Mouse (Mus musculus): ENCODE data around the gene Ica1. TPM values are rescaled to one million over a fixed set of nuclear protein-coding genes. Genes with fewer than 3 reads are reported as not detected.

The Ica1 gene
- polyA plus RNA-seq, 2 experiments: 1.9 to 5.5 TPM

GRCm38 (mm10) chr6:8665786-8666185 is 112.5 kb downstream of the Ica1 start:
- Histone ChIP-seq H3K9ac (replicated peaks) (no peak overlapping the region), H3K36me3 (replicated peaks; ENCODE audit: control insufficient read depth, insufficient read depth, low read depth) (no peaks in the 10 kb centered on the region), H3K4me3 (ENCODE audit: insufficient read depth in 1 of 2, low read depth in 2 of 2, low read length in 2 of 2) (no peak overlapping the region), H3K27me3 (ENCODE audit: control insufficient read depth, insufficient read depth, low read length) (no peaks in the 10 kb centered on the region), H3K4me1 (replicated peaks; ENCODE audit: control insufficient read depth in 2 of 2, insufficient read depth in 2 of 2, low read length in 1 of 2) (no peaks in the 10 kb centered on the region), H3K9me3 (ENCODE audit: control insufficient read depth, low read length) (no peaks in the 10 kb centered on the region), H3K4me2 (ENCODE audit: low read depth) (no peak overlapping the region), H3K27ac (no peak overlapping the region)
- 68% methylated on average over 5 of the region's 5 CpGs for WGBS (ENCODE audit: insufficient replicate concordance)
- TF ChIP-seq EP300 (IDR thresholded peaks at IDR 0.05; ENCODE audit: low read depth): no peak
- no peak for TF ChIP-seq CTCF (IDR thresholded peaks at IDR 0.05; ENCODE audit: low read depth)
- DNase-seq (ENCODE audit: low read depth in 3 of 3, low spot score in 3 of 3): no peak
- ATAC-seq (ENCODE audit: insufficient read depth): no peak

GRCm38 (mm10) chr6:8664956-8665355 is 113.3 kb downstream of the Ica1 start:
- no peaks in the 10 kb centered on the region for H3K36me3 ChIP-seq (replicated peaks; ENCODE audit: control insufficient read depth, insufficient read depth, low read depth)
- ATAC-seq (ENCODE audit: insufficient read depth) (no peak), DNase-seq (ENCODE audit: low read depth in 3 of 3, low spot score in 3 of 3) (no peak)
- H3K4me3 ChIP-seq (ENCODE audit: insufficient read depth in 1 of 2, low read depth in 2 of 2, low read length in 2 of 2): no peak overlapping the region
- TF ChIP-seq CTCF (IDR thresholded peaks at IDR 0.05; ENCODE audit: low read depth): no peak
- no peak for TF ChIP-seq EP300 (IDR thresholded peaks at IDR 0.05; ENCODE audit: low read depth)
- no peak overlapping the region for H3K27ac ChIP-seq
- WGBS (ENCODE audit: insufficient replicate concordance): 75% methylated on average over 5 of the region's 5 CpGs
- H3K4me1 ChIP-seq (replicated peaks; ENCODE audit: control insufficient read depth in 2 of 2, insufficient read depth in 2 of 2, low read length in 1 of 2): no peaks in the 10 kb centered on the region
- no peaks in the 10 kb centered on the region for H3K9me3 ChIP-seq (ENCODE audit: control insufficient read depth, low read length)
- no peak overlapping the region for H3K9ac ChIP-seq (replicated peaks)
- H3K27me3 ChIP-seq (ENCODE audit: control insufficient read depth, insufficient read depth, low read length): no peaks in the 10 kb centered on the region
- H3K4me2 ChIP-seq (ENCODE audit: low read depth): no peak overlapping the region

- TF ChIP-seq EP300 (IDR thresholded peaks at IDR 0.05; ENCODE audit: low read depth) (no peak), CTCF (IDR thresholded peaks at IDR 0.05; ENCODE audit: low read depth) (no peak)
- H3K9ac ChIP-seq (replicated peaks): no peak overlapping the region
- H3K9me3 ChIP-seq (ENCODE audit: control insufficient read depth, low read length): no peaks in the 10 kb centered on the region
- H3K4me1 ChIP-seq (replicated peaks; ENCODE audit: control insufficient read depth in 2 of 2, insufficient read depth in 2 of 2, low read length in 1 of 2): no peaks in the 10 kb centered on the region
- H3K4me2 ChIP-seq (ENCODE audit: low read depth): no peak overlapping the region
- DNase-seq (ENCODE audit: low read depth in 3 of 3, low spot score in 3 of 3): no peak
- no peak overlapping the region for H3K27ac ChIP-seq
- ATAC-seq (ENCODE audit: insufficient read depth): no peak
- no peaks in the 10 kb centered on the region for H3K27me3 ChIP-seq (ENCODE audit: control insufficient read depth, insufficient read depth, low read length)
- H3K4me3 ChIP-seq (ENCODE audit: insufficient read depth in 1 of 2, low read depth in 2 of 2, low read length in 2 of 2): no peak overlapping the region
- WGBS (ENCODE audit: insufficient replicate concordance): 65% methylated on average over 3 of the region's 3 CpGs
- H3K36me3 ChIP-seq (replicated peaks; ENCODE audit: control insufficient read depth, insufficient read depth, low read depth): no peaks in the 10 kb centered on the region
Observed at GRCm38 (mm10) chr6:8663092-8663740, 115.1 kb downstream of the Ica1 start.

GRCm38 (mm10) chr6:8661404-8661803 is 116.9 kb downstream of the Ica1 start:
- Histone ChIP-seq H3K4me1 (replicated peaks; ENCODE audit: control insufficient read depth in 2 of 2, insufficient read depth in 2 of 2, low read length in 1 of 2) (no peaks in the 10 kb centered on the region), H3K9ac (replicated peaks) (no peak overlapping the region), H3K4me3 (ENCODE audit: insufficient read depth in 1 of 2, low read depth in 2 of 2, low read length in 2 of 2) (no peak overlapping the region), H3K4me2 (ENCODE audit: low read depth) (no peak overlapping the region), H3K9me3 (ENCODE audit: control insufficient read depth, low read length) (no peaks in the 10 kb centered on the region), H3K36me3 (replicated peaks; ENCODE audit: control insufficient read depth, insufficient read depth, low read depth) (no peaks in the 10 kb centered on the region), H3K27ac (no peak overlapping the region), H3K27me3 (ENCODE audit: control insufficient read depth, insufficient read depth, low read length) (no peaks in the 10 kb centered on the region)
- no peak for DNase-seq (ENCODE audit: low read depth in 3 of 3, low spot score in 3 of 3)
- 53% methylated on average over 4 of the region's 4 CpGs for WGBS (ENCODE audit: insufficient replicate concordance)
- TF ChIP-seq EP300 (IDR thresholded peaks at IDR 0.05; ENCODE audit: low read depth) (no peak), CTCF (IDR thresholded peaks at IDR 0.05; ENCODE audit: low read depth) (no peak)
- no peak for ATAC-seq (ENCODE audit: insufficient read depth)

GRCm38 (mm10) chr6:8660076-8660475 is 118.2 kb downstream of the Ica1 start:
- no peak for ATAC-seq (ENCODE audit: insufficient read depth)
- no peaks in the 10 kb centered on the region for H3K27me3 ChIP-seq (ENCODE audit: control insufficient read depth, insufficient read depth, low read length)

More at GRCm38 (mm10) chr6:8660076-8660475, 118.2 kb downstream of the Ica1 start:
- whole genome bisulfite sequencing (ENCODE audit: insufficient replicate concordance): 61% methylated on average over 2 of the region's 2 CpGs
- no peaks in the 10 kb centered on the region for H3K9me3 ChIP-seq (ENCODE audit: control insufficient read depth, low read length)
- H3K27ac ChIP-seq: no peak overlapping the region
- no peak for DNase-seq (ENCODE audit: low read depth in 3 of 3, low spot score in 3 of 3)
- no peak overlapping the region for H3K4me3 ChIP-seq (ENCODE audit: insufficient read depth in 1 of 2, low read depth in 2 of 2, low read length in 2 of 2)
- no peak overlapping the region for H3K4me2 ChIP-seq (ENCODE audit: low read depth)
- H3K36me3 ChIP-seq (replicated peaks; ENCODE audit: control insufficient read depth, insufficient read depth, low read depth): no peaks in the 10 kb centered on the region
- no peak overlapping the region for H3K9ac ChIP-seq (replicated peaks)
- TF ChIP-seq EP300 (IDR thresholded peaks at IDR 0.05; ENCODE audit: low read depth): no peak
- TF ChIP-seq CTCF (IDR thresholded peaks at IDR 0.05; ENCODE audit: low read depth): no peak
- no peaks in the 10 kb centered on the region for H3K4me1 ChIP-seq (replicated peaks; ENCODE audit: control insufficient read depth in 2 of 2, insufficient read depth in 2 of 2, low read length in 1 of 2)

Data from liver, embryonic 14.5 days (tissue).